Comparison of ENCODE assay signal across 8 mouse cellular contexts in genomic region chr7:111080876-111081275, GRCm38 (mm10). TPM values are rescaled to one million over a fixed set of nuclear protein-coding genes. Genes with fewer than 3 reads are reported as not detected.
DNase-seq lines count a peak whose midpoint lies in the region; ATAC-seq and TF ChIP-seq lines count a peak whose summit lies in the region.

No protein-coding gene starts in this region.

- no peak for TF ChIP-seq CTCF in liver, adult 2 months (IDR thresholded peaks at IDR 0.05; ENCODE audit: low read depth, low read length)

- H3K79me2 ChIP-seq in liver, adult 2 months (ENCODE audit: control insufficient read depth, insufficient read depth, low read length), result peaks cover 7% of the 10 kb centered on the region; the same call in 1 of the 2 replicates

- no peaks in the 10 kb centered on the region for H3K9me3 ChIP-seq in embryonic facial prominence, embryonic 15.5 days (replicated peaks)
- no peaks in the 10 kb centered on the region for H3K9me3 ChIP-seq in limb, embryonic 11.5 days (ENCODE audit: control insufficient read depth, low read length)
- H3K9me3 ChIP-seq in neural tube, embryonic 15.5 days (replicated peaks), result no peaks in the 10 kb centered on the region

- no peak for TF ChIP-seq POLR2A in liver, adult 2 months (IDR thresholded peaks at IDR 0.05; ENCODE audit: extremely low read depth, insufficient read depth, low read length)

- 0 out of 2 replicates have a peak overlapping the region, but pooled peaks have one; percentile 92 for H3K4me3 ChIP-seq in liver, adult 2 months (ENCODE audit: insufficient read depth, low read depth, low read length)
- H3K4me3 ChIP-seq in embryonic facial prominence, embryonic 15.5 days (replicated peaks), result peak overlapping the region; percentile 74
- H3K4me3 ChIP-seq in limb, embryonic 11.5 days (ENCODE audit: low read depth, low read length), result peak overlapping the region; percentile 94
- H3K4me3 ChIP-seq in neural tube, embryonic 15.5 days (replicated peaks), result peak overlapping the region; percentile 90

- no peaks in the 10 kb centered on the region for H3K27me3 ChIP-seq in liver, adult 2 months (ENCODE audit: control insufficient read depth, insufficient read depth, low read length)
- H3K27me3 ChIP-seq in embryonic facial prominence, embryonic 15.5 days, result no peaks in the 10 kb centered on the region
- H3K27me3 ChIP-seq in limb, embryonic 11.5 days (ENCODE audit: control insufficient read depth, insufficient read depth, low read length), result no peaks in the 10 kb centered on the region
- H3K27me3 ChIP-seq in neural tube, embryonic 15.5 days (replicated peaks), result no peaks in the 10 kb centered on the region

- H3K4me1 ChIP-seq in liver, adult 2 months (ENCODE audit: control insufficient read depth, insufficient read depth, low read length), result peaks cover 10% of the 10 kb centered on the region; the same call in 1 of the 2 replicates
- peaks cover 21% of the 10 kb centered on the region for H3K4me1 ChIP-seq in embryonic facial prominence, embryonic 15.5 days
- H3K4me1 ChIP-seq in limb, embryonic 11.5 days (ENCODE audit: control insufficient read depth, insufficient read depth, low read length), result peaks cover 10% of the 10 kb centered on the region; the same call in 1 of the 2 replicates
- H3K4me1 ChIP-seq in neural tube, embryonic 15.5 days, result peaks cover 29% of the 10 kb centered on the region

- no peak overlapping the region for H3K27ac ChIP-seq in liver, adult 2 months (replicated peaks; ENCODE audit: insufficient read depth, low read depth, low read length)
- 0 out of 2 replicates have a peak overlapping the region, but pooled peaks have one; percentile 99 for H3K27ac ChIP-seq in embryonic facial prominence, embryonic 15.5 days (replicated peaks)
- no peak overlapping the region for H3K27ac ChIP-seq in limb, embryonic 11.5 days (replicated peaks; ENCODE audit: low read depth, low read length)
- no peak overlapping the region for H3K27ac ChIP-seq in neural tube, embryonic 15.5 days (replicated peaks)

- no peak for ATAC-seq in embryonic facial prominence, embryonic 15.5 days (ENCODE audit: insufficient number of reproducible peaks, low FRiP score, low TSS enrichment, low read depth)
- no peak for ATAC-seq in limb, embryonic 11.5 days (ENCODE audit: insufficient number of reproducible peaks, low FRiP score, low TSS enrichment, low read depth)
- no peak for ATAC-seq in neural tube, embryonic 15.5 days (ENCODE audit: low FRiP score)
- no peak for ATAC-seq in megakaryocyte-erythroid progenitor cell, adult 5-6 weeks (replicated peaks; ENCODE audit: low FRiP score, low TSS enrichment, poor library complexity, severe bottlenecking)

- 52% methylated on average over 3 of the region's 3 CpGs for WGBS in liver, adult 2 months
- 74% methylated on average over 3 of the region's 3 CpGs for WGBS in embryonic facial prominence, embryonic 15.5 days
- 92% methylated on average over 3 of the region's 3 CpGs for WGBS in limb, embryonic 11.5 days
- 87% methylated on average over 3 of the region's 3 CpGs for WGBS in neural tube, embryonic 15.5 days

- H3K4me2 ChIP-seq in embryonic facial prominence, embryonic 15.5 days (replicated peaks), result peak overlapping the region; percentile 70
- H3K4me2 ChIP-seq in limb, embryonic 11.5 days (ENCODE audit: low read depth, severe bottlenecking), result peak overlapping the region; percentile 61
- H3K4me2 ChIP-seq in neural tube, embryonic 15.5 days, result peak overlapping the region; percentile 86

- peak; percentile 57 for DNase-seq in liver, adult 2 months (ENCODE audit: extremely low read depth, low read depth, low spot score)
- no peak for DNase-seq in liver
- DNase-seq in limb, embryonic 11.5 days (ENCODE audit: low spot score), result no peak
- no peak for DNase-seq in right cerebral cortex, postnatal 25 days
- no peak for DNase-seq in gastrocnemius, postnatal 4 days (ENCODE audit: low spot score in 2 of 2)

- H3K9ac ChIP-seq in liver, adult 2 months (ENCODE audit: low read depth, low read length), result peak overlapping the region; percentile 69; the same call in 1 of the 2 replicates
- peak overlapping the region; percentile 86; the same call in 1 of the 2 replicates for H3K9ac ChIP-seq in embryonic facial prominence, embryonic 15.5 days
- H3K9ac ChIP-seq in limb, embryonic 11.5 days (ENCODE audit: low read length), result peak overlapping the region; percentile 99
- H3K9ac ChIP-seq in neural tube, embryonic 15.5 days (replicated peaks), result peak overlapping the region; percentile 99; the same call in 1 of the 2 replicates

- peaks cover 54% of the 10 kb centered on the region for H3K36me3 ChIP-seq in liver, adult 2 months (ENCODE audit: control insufficient read depth, insufficient read depth, low read length)
- peaks cover 54% of the 10 kb centered on the region for H3K36me3 ChIP-seq in embryonic facial prominence, embryonic 15.5 days
- H3K36me3 ChIP-seq in limb, embryonic 11.5 days (ENCODE audit: control insufficient read depth, insufficient read depth, low read length), result peaks cover 26% of the 10 kb centered on the region
- peaks cover 50% of the 10 kb centered on the region for H3K36me3 ChIP-seq in neural tube, embryonic 15.5 days

RNA-seq across cellular contexts. Expression of gene Eif4g2, which starts 2.0 kb away (rescaled TPM):
- total RNA-seq in liver, adult 2 months (2014; rRNA removed), result 210 and 323 TPM in 2 replicates
- polyA plus RNA-seq in liver, adult 2 months (2012; rRNA removed), result 64.7 and 69.7 TPM in 2 replicates
- 672 and 714 TPM in 2 replicates for polyA plus RNA-seq in embryonic facial prominence, embryonic 15.5 days (2015; fragmentation: Nextera tagmentation; extraction: Ambion mirVana)
- polyA plus RNA-seq in limb, embryonic 11.5 days (2014; fragmentation: Nextera tagmentation; extraction: Ambion mirVana), result 1,587 and 1,677 TPM in 2 replicates
- polyA plus RNA-seq in neural tube, embryonic 15.5 days (2015; fragmentation: Nextera tagmentation; extraction: Ambion mirVana), result 876 and 927 TPM in 2 replicates
- 100 to 1,000 TPM; 807 to 882 TPM for total RNA-seq in gastrocnemius, postnatal 4 days (2021)
- 632 and 734 TPM in 2 replicates for total RNA-seq in megakaryocyte-erythroid progenitor cell, adult 5-6 weeks (2014; fragmentation: Nextera tagmentation)
- 781 and 891 TPM in 2 replicates for total RNA-seq in megakaryocyte-erythroid progenitor cell, adult 5-6 weeks (2017)

RNA-seq across cellular contexts. Expression of gene Ctr9, which starts 52.1 kb away (rescaled TPM):
- total RNA-seq in liver, adult 2 months (2014; rRNA removed), result 17.1 and 17.3 TPM in 2 replicates
- 4.1 and 6.0 TPM in 2 replicates for polyA plus RNA-seq in liver, adult 2 months (2012; rRNA removed)
- 62.9 and 65.0 TPM in 2 replicates for polyA plus RNA-seq in embryonic facial prominence, embryonic 15.5 days (2015; fragmentation: Nextera tagmentation; extraction: Ambion mirVana)
- 73.3 and 86.1 TPM in 2 replicates for polyA plus RNA-seq in limb, embryonic 11.5 days (2014; fragmentation: Nextera tagmentation; extraction: Ambion mirVana)
- 68.3 and 71.5 TPM in 2 replicates for polyA plus RNA-seq in neural tube, embryonic 15.5 days (2015; fragmentation: Nextera tagmentation; extraction: Ambion mirVana)
- 10 to 100 TPM; 27.2 to 30.3 TPM for total RNA-seq in gastrocnemius, postnatal 4 days (2021)
- 44.0 and 50.2 TPM in 2 replicates for total RNA-seq in megakaryocyte-erythroid progenitor cell, adult 5-6 weeks (2014; fragmentation: Nextera tagmentation)
- total RNA-seq in megakaryocyte-erythroid progenitor cell, adult 5-6 weeks (2017), result 68.1 and 79.3 TPM in 2 replicates
